In genomic region chr3:101990995-101991516, GRCm38 (mm10) we compare ENCODE assay signal across 28 mouse cellular contexts. TPM values are rescaled to one million over a fixed set of nuclear protein-coding genes. Genes with fewer than 3 reads are reported as not detected.
DNase-seq lines count a peak whose midpoint lies in the region; ATAC-seq lines count a peak whose summit lies in the region.
"Had no signal": no experiment of that assay in that cellular context is flagged by ENCODE, and none has a peak within 500 bp of the region (broad histone marks: within the 10 kb centered on the region; RNA-seq: fewer than 3 reads in every experiment).

No protein-coding gene starts in this region.

- no peak overlapping the region for H3K27ac ChIP-seq in heart, embryonic 11.5 days (ENCODE audit: low read depth, low read length)
- H3K27ac ChIP-seq in midbrain, embryonic 11.5 days (ENCODE audit: low read depth, low read length), result no peak overlapping the region
- H3K27ac ChIP-seq in midbrain, embryonic 16.5 days (ENCODE audit: low read length), result no peak overlapping the region
- H3K27ac ChIP-seq in neural tube, embryonic 13.5 days (replicated peaks), result peak overlapping the region; percentile 47; the same call in 1 of the 2 replicates
- H3K27ac ChIP-seq: embryonic facial prominence, embryonic 10.5 days; embryonic facial prominence, embryonic 13.5 days; forebrain, embryonic 12.5 days; forebrain, embryonic 15.5 days; heart, embryonic 15.5 days; hindbrain, embryonic 10.5 days had no signal

- H3K9me3 ChIP-seq in heart, embryonic 11.5 days (replicated peaks; ENCODE audit: control insufficient read depth, low read length), result no peaks in the 10 kb centered on the region
- no peaks in the 10 kb centered on the region for H3K9me3 ChIP-seq in midbrain, embryonic 11.5 days (ENCODE audit: control insufficient read depth, low read length)
- H3K9me3 ChIP-seq in midbrain, embryonic 16.5 days (replicated peaks; ENCODE audit: control insufficient read depth, low read length, poor library complexity, severe bottlenecking), result no peaks in the 10 kb centered on the region
- no peaks in the 10 kb centered on the region for H3K9me3 ChIP-seq in neural tube, embryonic 13.5 days
- H3K9me3 ChIP-seq: embryonic facial prominence, embryonic 10.5 days; embryonic facial prominence, embryonic 13.5 days; forebrain, embryonic 12.5 days; forebrain, embryonic 15.5 days; heart, embryonic 12.5 days; heart, embryonic 15.5 days; hindbrain, embryonic 10.5 days had no signal

- no peak overlapping the region for H3K4me2 ChIP-seq in heart, embryonic 11.5 days
- H3K4me2 ChIP-seq in midbrain, embryonic 11.5 days, result no peak overlapping the region
- H3K4me2 ChIP-seq in midbrain, embryonic 16.5 days (ENCODE audit: low read length), result no peak overlapping the region
- no peak overlapping the region for H3K4me2 ChIP-seq in neural tube, embryonic 13.5 days
- H3K4me2 ChIP-seq: embryonic facial prominence, embryonic 13.5 days; forebrain, embryonic 12.5 days; forebrain, embryonic 15.5 days; heart, embryonic 12.5 days; heart, embryonic 15.5 days had no signal

- H3K36me3 ChIP-seq in heart, embryonic 11.5 days (ENCODE audit: control insufficient read depth, insufficient read depth, low read length), result no peaks in the 10 kb centered on the region
- H3K36me3 ChIP-seq in midbrain, embryonic 11.5 days (ENCODE audit: control insufficient read depth, insufficient read depth, low read length), result no peaks in the 10 kb centered on the region
- H3K36me3 ChIP-seq in midbrain, embryonic 16.5 days (ENCODE audit: control insufficient read depth, insufficient read depth, low read length), result no peaks in the 10 kb centered on the region
- H3K36me3 ChIP-seq in neural tube, embryonic 13.5 days, result no peaks in the 10 kb centered on the region
- H3K36me3 ChIP-seq: embryonic facial prominence, embryonic 10.5 days; embryonic facial prominence, embryonic 13.5 days; forebrain, embryonic 12.5 days; forebrain, embryonic 15.5 days; heart, embryonic 12.5 days; heart, embryonic 15.5 days; hindbrain, embryonic 10.5 days had no signal

- peak; percentile 61 for DNase-seq in heart, adult 11 months
- DNase-seq in midbrain, embryonic 11.5 days (ENCODE audit: low spot score, missing footprints), result peak; percentile 14
- no peak for DNase-seq in neural tube, embryonic 10.5 days (ENCODE audit: extremely low spot score, low spot score)
- DNase-seq: adrenal gland, adult 8-10 months; adrenal gland, postnatal 25 days; cerebellum, adult 11-12 months; cerebellum, adult 8-10 months; cerebellum, postnatal 10 days; cerebellum, postnatal 36 days; embryo, embryonic 11 days; gastrocnemius, postnatal 10 days; gastrocnemius, postnatal 36 days; heart, postnatal 10 days; heart, postnatal 36 days had no signal

- H3K27me3 ChIP-seq in heart, embryonic 11.5 days (ENCODE audit: control insufficient read depth, insufficient read depth, low read length), result no peaks in the 10 kb centered on the region
- H3K27me3 ChIP-seq in midbrain, embryonic 11.5 days (ENCODE audit: control insufficient read depth, insufficient read depth, low read length), result no peaks in the 10 kb centered on the region
- H3K27me3 ChIP-seq in midbrain, embryonic 16.5 days (ENCODE audit: control insufficient read depth, insufficient read depth, low read depth, low read length), result no peaks in the 10 kb centered on the region
- H3K27me3 ChIP-seq in neural tube, embryonic 13.5 days, result no peaks in the 10 kb centered on the region
- H3K27me3 ChIP-seq: embryonic facial prominence, embryonic 13.5 days; forebrain, embryonic 12.5 days; forebrain, embryonic 15.5 days; heart, embryonic 12.5 days; heart, embryonic 15.5 days had no signal

- H3K4me3 ChIP-seq in heart, embryonic 11.5 days (ENCODE audit: low read depth, low read length), result no peak overlapping the region
- no peak overlapping the region for H3K4me3 ChIP-seq in midbrain, embryonic 11.5 days (ENCODE audit: low read depth, low read length)
- no peak overlapping the region for H3K4me3 ChIP-seq in midbrain, embryonic 16.5 days (ENCODE audit: low read depth, low read length)
- H3K4me3 ChIP-seq in neural tube, embryonic 13.5 days, result no peak overlapping the region
- H3K4me3 ChIP-seq: embryonic facial prominence, embryonic 10.5 days; embryonic facial prominence, embryonic 13.5 days; erythroblast, embryonic 14.5 days; forebrain, embryonic 12.5 days; forebrain, embryonic 15.5 days; heart, embryonic 12.5 days; heart, embryonic 15.5 days; hindbrain, embryonic 10.5 days had no signal

- WGBS in heart, embryonic 11.5 days (ENCODE audit: insufficient replicate concordance), result 58% methylated on average over 6 of the region's 6 CpGs
- 56% methylated on average over 6 of the region's 6 CpGs for WGBS in midbrain, embryonic 11.5 days
- WGBS in midbrain, embryonic 16.5 days, result 51% methylated on average over 6 of the region's 6 CpGs
- WGBS in neural tube, embryonic 13.5 days, result 41% methylated on average over 6 of the region's 6 CpGs

- no peak for ATAC-seq in heart, embryonic 11.5 days (replicated peaks; ENCODE audit: insufficient number of reproducible peaks, low FRiP score, low TSS enrichment)
- no peak for ATAC-seq in midbrain, embryonic 11.5 days (ENCODE audit: low FRiP score)
- no peak for ATAC-seq in midbrain, embryonic 16.5 days
- ATAC-seq in neural tube, embryonic 13.5 days (ENCODE audit: low read depth), result peak; percentile 67; the same call in 1 of the 2 replicates
- ATAC-seq: activated CD4-positive, CD25-positive, alpha-beta regulatory T cell, adult 4 months; forebrain, embryonic 15.5 days; hindbrain, embryonic 16.5 days; inflammation-experienced regulatory T-cells, adult 6 months had no signal

- no peak overlapping the region for H3K9ac ChIP-seq in heart, embryonic 11.5 days (ENCODE audit: low read depth, low read length)
- H3K9ac ChIP-seq in midbrain, embryonic 11.5 days (ENCODE audit: low read length), result no peak overlapping the region
- no peak overlapping the region for H3K9ac ChIP-seq in midbrain, embryonic 16.5 days (ENCODE audit: low read depth, low read length)
- H3K9ac ChIP-seq in neural tube, embryonic 13.5 days, result no peak overlapping the region
- H3K9ac ChIP-seq: embryonic facial prominence, embryonic 13.5 days; forebrain, embryonic 12.5 days; forebrain, embryonic 15.5 days; heart, embryonic 12.5 days; heart, embryonic 15.5 days had no signal

- H3K4me1 ChIP-seq in heart, embryonic 11.5 days (ENCODE audit: control insufficient read depth, insufficient read depth, low read length), result no peaks in the 10 kb centered on the region
- H3K4me1 ChIP-seq in midbrain, embryonic 11.5 days (ENCODE audit: control insufficient read depth, insufficient read depth, low read length), result no peaks in the 10 kb centered on the region
- no peaks in the 10 kb centered on the region for H3K4me1 ChIP-seq in midbrain, embryonic 16.5 days (ENCODE audit: control insufficient read depth, insufficient read depth, low read length)
- peaks cover 5% of the 10 kb centered on the region; the same call in 1 of the 2 replicates for H3K4me1 ChIP-seq in neural tube, embryonic 13.5 days (replicated peaks)
- H3K4me1 ChIP-seq: embryonic facial prominence, embryonic 13.5 days; forebrain, embryonic 15.5 days; heart, embryonic 12.5 days; heart, embryonic 15.5 days had no signal

RNA-seq across cellular contexts. Expression of gene Nhlh2, which starts 18.8 kb away (rescaled TPM):
- 0.06 and 0.25 TPM in 2 replicates for polyA plus RNA-seq in heart, embryonic 11.5 days (2014; fragmentation: Nextera tagmentation; extraction: Ambion mirVana)
- polyA plus RNA-seq in midbrain, embryonic 11.5 days (2014; fragmentation: Nextera tagmentation; extraction: Ambion mirVana), result 100 and 112 TPM in 2 replicates
- 27.2 and 49.6 TPM in 2 replicates for polyA plus RNA-seq in midbrain, embryonic 16.5 days (2015; fragmentation: Nextera tagmentation; extraction: Ambion mirVana)
- 72.7 and 75.5 TPM in 2 replicates for polyA plus RNA-seq in neural tube, embryonic 13.5 days (2015; fragmentation: Nextera tagmentation; extraction: Ambion mirVana)
- polyA plus RNA-seq: activated CD4-positive, CD25-positive, alpha-beta regulatory T cell, adult 4 months; erythroblast, embryonic 14.5 days; heart, embryonic 15.5 days; inflammation-experienced regulatory T-cells, adult 6 months had no signal

Comparison
In these comparisons a context has a peak if more than half of its experiments do, and no peak if none do; other contexts are left out.
1. RNA of gene Nhlh2, which starts 18.8 kb away (polyA plus RNA-seq): 100 to 112 TPM in midbrain, embryonic 11.5 days, 72.7 to 75.5 TPM in neural tube, embryonic 13.5 days and 27.2 to 49.6 TPM in midbrain, embryonic 16.5 days; 0.06 to 0.25 TPM in heart, embryonic 11.5 days; every median in the first group is over 10 times any median in the second.